Mouse (Mus musculus): ENCODE results near the gene Zp1. TPM values are rescaled to one million over a fixed set of nuclear protein-coding genes. Genes with fewer than 3 reads are reported as not detected.

Gene Zp1
- polyA plus RNA-seq, 1 experiment: 0.05 TPM

- Histone ChIP-seq H3K4me3 (peak overlapping the region; percentile 57), H3ac (ENCODE audit: control insufficient read depth, insufficient read length) (peak overlapping the region; percentile 23), H3K36me3 (ENCODE audit: control insufficient read depth, insufficient read depth) (no peaks in the 10 kb centered on the region), H3K27me3 (ENCODE audit: control insufficient read depth, insufficient read depth, insufficient read length) (no peaks in the 10 kb centered on the region), H3K79me2 (ENCODE audit: control insufficient read depth, insufficient read depth) (peaks cover 44% of the 10 kb centered on the region), H3K4me2 (ENCODE audit: low read depth) (peak overlapping the region; percentile 92)
- TF ChIP-seq POLR2AphosphoS2 (IDR thresholded peaks at IDR 0.05; ENCODE audit: insufficient read length, low read depth) (peak; percentile 67), TCF3 (IDR thresholded peaks at IDR 0.05; ENCODE audit: insufficient read length, low read depth) (no peak), USF1 (IDR thresholded peaks at IDR 0.05; ENCODE audit: low read depth) (no peak), REST (IDR thresholded peaks at IDR 0.05; ENCODE audit: insufficient read depth, insufficient read length) (no peak), CEBPB (IDR thresholded peaks at IDR 0.05; ENCODE audit: insufficient read depth, poor library complexity, severe bottlenecking) (no peak), POLR2A (IDR thresholded peaks at IDR 0.05; ENCODE audit: insufficient read length, low read depth) (peak; percentile 45), MYOD1 (IDR thresholded peaks at IDR 0.05; ENCODE audit: control insufficient read depth in 1 of 3, insufficient read length in 2 of 3, low read depth in 2 of 3) (peak; percentile 52 to 84 (median 72)), MAX (IDR thresholded peaks at IDR 0.05; ENCODE audit: low read depth) (no peak), E2F4 (IDR thresholded peaks at IDR 0.05; ENCODE audit: insufficient read depth) (no peak), SRF (IDR thresholded peaks at IDR 0.05; ENCODE audit: control insufficient read depth, insufficient read length, low read depth) (no peak), TCF12 (IDR thresholded peaks at IDR 0.05; ENCODE audit: insufficient read depth, poor library complexity, severe bottlenecking) (no peak), MYOG (IDR thresholded peaks at IDR 0.05; ENCODE audit: control insufficient read depth in 1 of 3, insufficient read depth in 1 of 3, insufficient read length in 2 of 3, low read depth in 2 of 3) (peak; percentile 8 to 92 (median 87))
These were observed 40.1 kb downstream of the Zp1 start for GRCm38 (mm10) chr19:10880085-10880974.

DNA sequence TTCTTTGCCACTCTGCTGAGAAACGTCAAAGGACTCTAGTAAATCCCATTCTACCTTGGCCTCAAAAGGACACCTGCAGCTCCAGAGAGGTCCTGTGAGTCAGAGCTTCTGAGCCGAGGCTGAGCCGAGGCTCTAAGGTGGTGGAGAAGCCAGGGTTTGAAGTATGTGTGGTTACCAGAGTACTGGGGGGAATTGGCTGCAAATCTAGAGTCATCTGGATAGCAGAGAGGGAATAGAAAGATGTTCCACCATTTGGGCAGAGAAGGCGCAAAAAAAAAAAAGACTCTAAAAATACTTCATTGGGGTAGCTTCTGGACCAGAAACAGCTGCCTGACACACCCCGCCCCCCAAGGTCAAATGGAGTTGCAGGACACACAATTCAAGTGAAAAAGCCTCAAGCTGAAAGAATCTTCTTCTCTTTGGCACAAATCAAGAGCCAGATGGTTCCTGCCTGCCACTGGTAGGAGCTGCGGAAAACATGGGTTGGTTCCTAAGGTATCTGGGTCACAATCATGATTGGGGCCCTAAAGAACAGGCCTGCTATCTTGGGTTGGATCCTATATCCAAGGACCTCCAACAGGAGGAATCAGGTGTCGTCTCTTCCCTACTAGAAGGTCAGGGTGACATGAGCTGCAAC, 42.1 kb downstream of the Zp1 start:
- Histone ChIP-seq H3K4me2 (ENCODE audit: low read depth) (peak overlapping the region; percentile 92), H3K36me3 (ENCODE audit: control insufficient read depth, insufficient read depth) (peaks cover 11% of the 10 kb centered on the region), H3ac (ENCODE audit: control insufficient read depth, insufficient read length) (no peak overlapping the region), H3K27me3 (ENCODE audit: control insufficient read depth, insufficient read depth, insufficient read length) (no peaks in the 10 kb centered on the region), H3K79me2 (ENCODE audit: control insufficient read depth, insufficient read depth) (peaks cover 55% of the 10 kb centered on the region), H3K4me3 (no peak overlapping the region)
- TF ChIP-seq TCF12 (IDR thresholded peaks at IDR 0.05; ENCODE audit: insufficient read depth, poor library complexity, severe bottlenecking) (no peak), MYOG (IDR thresholded peaks at IDR 0.05; ENCODE audit: control insufficient read depth in 1 of 3, insufficient read depth in 1 of 3, insufficient read length in 2 of 3, low read depth in 2 of 3) (peak in 1 of 3 experiments; percentile 37)

DNA sequence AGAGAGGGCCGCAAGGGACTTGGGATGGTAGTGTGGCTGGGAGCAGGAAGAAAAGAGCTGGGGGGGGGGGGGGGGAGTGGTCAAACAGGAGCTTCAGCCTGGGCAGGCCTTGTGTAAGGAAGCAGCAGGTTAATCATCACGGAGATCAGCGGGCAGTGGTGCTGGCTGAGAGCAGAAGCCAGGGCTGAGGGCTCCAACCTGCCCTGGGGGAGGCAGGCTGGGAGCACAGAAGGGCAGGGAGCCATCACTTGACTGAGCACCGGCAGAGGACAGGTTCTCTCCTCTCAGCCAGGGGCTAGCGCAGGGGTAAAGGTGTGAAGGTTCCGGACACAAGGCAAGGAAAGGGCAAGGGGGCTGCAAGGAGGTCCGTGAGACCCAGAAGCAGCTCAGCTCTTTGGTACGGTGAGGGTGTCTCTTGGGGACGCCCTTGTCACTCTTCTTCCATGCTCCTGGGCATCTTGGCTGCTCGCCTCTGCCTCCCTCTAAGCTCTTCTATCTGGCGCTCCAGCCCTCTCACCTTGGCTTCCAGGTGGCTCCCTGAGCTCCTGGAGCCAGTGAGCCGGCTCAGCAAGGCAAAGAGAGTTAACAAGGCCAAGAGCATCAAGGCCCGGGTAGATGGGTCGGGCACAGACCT, 49.0 kb downstream of the Zp1 start:
- Histone ChIP-seq H3K4me2 (ENCODE audit: low read depth) (no peak overlapping the region), H3K27me3 (ENCODE audit: control insufficient read depth, insufficient read depth, insufficient read length) (no peaks in the 10 kb centered on the region), H3ac (ENCODE audit: control insufficient read depth, insufficient read length) (no peak overlapping the region), H3K36me3 (ENCODE audit: control insufficient read depth, insufficient read depth) (peaks cover 23% of the 10 kb centered on the region), H3K4me3 (no peak overlapping the region), H3K79me2 (ENCODE audit: control insufficient read depth, insufficient read depth) (peaks cover 44% of the 10 kb centered on the region)
- TF ChIP-seq MAX (IDR thresholded peaks at IDR 0.05; ENCODE audit: low read depth) (no peak), TCF12 (IDR thresholded peaks at IDR 0.05; ENCODE audit: insufficient read depth, poor library complexity, severe bottlenecking) (no peak)

DNA sequence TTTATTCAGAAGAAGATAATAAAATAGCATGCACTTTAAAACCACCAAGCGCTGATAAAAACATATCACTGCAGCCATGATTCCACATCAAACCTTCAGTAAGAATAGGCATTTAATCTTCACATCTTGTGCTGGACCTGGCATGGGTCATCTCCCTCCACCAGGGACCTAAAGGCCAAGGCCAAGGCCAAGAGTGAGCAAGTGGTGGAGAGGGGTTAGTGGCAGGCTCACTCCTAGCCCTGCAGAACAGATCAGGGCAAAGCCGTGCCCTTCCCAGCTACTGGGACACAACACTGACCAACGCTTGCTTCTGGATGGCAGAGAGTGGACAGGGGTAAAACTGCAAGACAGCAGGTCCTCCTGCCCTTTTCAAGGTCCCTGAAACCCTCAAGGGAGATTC, 49.8 kb downstream of the Zp1 start:
- Histone ChIP-seq H3K4me3 (no peak overlapping the region), H3K4me2 (ENCODE audit: low read depth) (no peak overlapping the region), H3K36me3 (ENCODE audit: control insufficient read depth, insufficient read depth) (peaks cover 23% of the 10 kb centered on the region)

More for the DNA sequence above, 49.8 kb downstream of the Zp1 start:
- TF ChIP-seq POLR2A (IDR thresholded peaks at IDR 0.05; ENCODE audit: insufficient read length, low read depth) (no peak), MYOD1 (IDR thresholded peaks at IDR 0.05; ENCODE audit: control insufficient read depth in 1 of 3, insufficient read length in 2 of 3, low read depth in 2 of 3) (no peak), POLR2AphosphoS2 (IDR thresholded peaks at IDR 0.05; ENCODE audit: insufficient read length, low read depth) (no peak), MAX (IDR thresholded peaks at IDR 0.05; ENCODE audit: low read depth) (no peak), SRF (IDR thresholded peaks at IDR 0.05; ENCODE audit: control insufficient read depth, insufficient read length, low read depth) (no peak), TCF12 (IDR thresholded peaks at IDR 0.05; ENCODE audit: insufficient read depth, poor library complexity, severe bottlenecking) (no peak), TCF3 (IDR thresholded peaks at IDR 0.05; ENCODE audit: insufficient read length, low read depth) (no peak), E2F4 (IDR thresholded peaks at IDR 0.05; ENCODE audit: insufficient read depth) (no peak), MYOG (IDR thresholded peaks at IDR 0.05; ENCODE audit: control insufficient read depth in 1 of 3, insufficient read depth in 1 of 3, insufficient read length in 2 of 3, low read depth in 2 of 3) (no peak), USF1 (IDR thresholded peaks at IDR 0.05; ENCODE audit: low read depth) (no peak), CEBPB (IDR thresholded peaks at IDR 0.05; ENCODE audit: insufficient read depth, poor library complexity, severe bottlenecking) (no peak)
- Histone ChIP-seq H3ac (ENCODE audit: control insufficient read depth, insufficient read length) (no peak overlapping the region), H3K27me3 (ENCODE audit: control insufficient read depth, insufficient read depth, insufficient read length) (no peaks in the 10 kb centered on the region), H3K79me2 (ENCODE audit: control insufficient read depth, insufficient read depth) (peaks cover 38% of the 10 kb centered on the region)

All from myocyte (in vitro differentiated cells).